Mouse (Mus musculus): Measurements from ENCODE around the gene Abhd13. TPM values are rescaled to one million over a fixed set of nuclear protein-coding genes. Genes with fewer than 3 reads are reported as not detected.

Gene Abhd13
- 12.2 and 12.7 TPM in 2 replicates for polyA plus RNA-seq (2015; fragmentation: Nextera tagmentation; extraction: Ambion mirVana)

DNA sequence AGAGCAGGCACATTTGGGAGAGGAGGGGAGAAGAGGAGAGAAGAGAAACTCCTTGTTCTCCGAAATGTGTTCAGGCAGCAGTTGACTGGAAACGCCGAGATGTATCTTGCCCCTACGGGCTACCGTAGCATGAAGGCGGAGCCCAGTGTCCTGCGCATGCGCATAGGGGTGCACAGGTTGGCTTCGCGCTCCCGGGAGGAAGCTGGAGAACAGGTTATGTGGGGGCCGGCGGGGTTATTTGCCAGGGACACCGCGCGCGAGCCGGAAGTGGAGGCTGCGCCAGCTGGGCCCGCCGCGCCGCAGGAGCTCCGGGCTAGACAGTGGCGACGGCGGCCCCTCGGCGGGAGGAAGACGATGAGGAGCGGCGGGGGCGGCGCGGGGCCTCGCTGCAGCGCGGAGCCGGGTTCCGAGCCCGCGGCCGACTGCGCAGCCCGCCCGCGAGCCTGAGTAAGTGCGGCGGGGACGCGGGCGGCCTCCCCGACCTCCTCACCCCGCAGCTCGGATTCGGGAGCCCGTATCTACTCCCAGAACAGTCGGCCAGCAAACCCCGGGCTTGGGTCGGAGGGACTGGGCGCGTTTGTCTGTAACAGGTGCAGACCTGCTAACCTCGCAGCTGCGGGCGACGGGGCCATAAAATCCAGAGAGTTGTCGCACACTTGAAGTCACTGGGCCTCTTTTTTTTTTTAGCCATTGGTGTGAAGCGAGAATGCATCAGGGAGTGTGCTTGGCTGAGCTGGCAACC lies at the start of gene Abhd13, which contains the start of gene Lig4:
TSS of gene Abhd13 (plus strand) at position 135 of the 742 bp plus-strand sequence.
TSS of gene Lig4 (minus strand) at position 114 of the 742 bp plus-strand sequence.
- peak within 1 kb of the TSS; percentile 91 for H3K9ac ChIP-seq (ENCODE audit: low read depth, low read length)
- peaks cover 5% of the 10 kb centered on the region for H3K36me3 ChIP-seq (ENCODE audit: control insufficient read depth, insufficient read depth, low read length)
- peak within 1 kb of the TSS; percentile 58 for H3K4me2 ChIP-seq (ENCODE audit: low read length)
- peak; percentile 59 for ATAC-seq
- peak within 1 kb of the TSS; percentile 67 for H3K4me3 ChIP-seq (ENCODE audit: low read depth, low read length)
- H3K4me1 ChIP-seq (ENCODE audit: control insufficient read depth, insufficient read depth, low read length): peaks cover 30% of the 10 kb centered on the region
- WGBS: under 1% methylated on average over 45 of the region's 68 CpGs
- H3K27me3 ChIP-seq (ENCODE audit: control insufficient read depth, insufficient read depth, low read depth, low read length): no peaks in the 10 kb centered on the region
- H3K27ac ChIP-seq (ENCODE audit: low read length): peak within 1 kb of the TSS; percentile 84
- no peaks in the 10 kb centered on the region for H3K9me3 ChIP-seq (replicated peaks; ENCODE audit: control insufficient read depth, low read length, poor library complexity, severe bottlenecking)

DNA sequence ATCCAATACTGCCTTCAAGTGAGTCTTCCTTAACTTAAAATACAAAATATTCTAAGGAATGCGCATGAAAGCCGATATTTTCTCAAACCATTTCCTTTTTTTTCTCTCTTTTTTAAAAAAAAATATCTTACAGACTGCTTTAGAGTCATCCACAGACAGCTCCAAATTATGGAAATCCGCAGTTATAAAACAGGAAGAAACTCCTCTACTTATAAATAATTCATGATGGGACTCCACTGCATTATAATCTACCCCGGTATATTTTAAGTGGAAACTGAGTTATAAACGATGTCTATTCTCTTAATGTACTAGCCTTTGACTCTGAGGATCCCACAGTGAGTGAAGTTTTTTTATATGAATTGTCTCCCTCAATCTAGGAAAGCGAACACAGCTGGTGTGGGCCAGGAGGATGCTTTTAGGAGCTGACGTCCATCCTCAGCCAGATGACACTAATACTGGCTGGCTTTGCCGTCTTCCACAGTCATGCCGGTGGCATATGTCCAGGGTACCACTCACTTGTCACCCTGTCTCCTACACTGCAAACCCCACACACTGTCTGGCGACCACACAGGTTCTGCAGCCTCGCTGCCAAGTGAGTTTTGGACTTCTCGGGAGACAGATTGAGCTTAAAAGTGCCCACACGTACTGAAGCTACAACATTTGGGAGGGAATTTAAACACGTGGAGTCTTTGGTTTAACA lies 47.6 kb upstream of the Abhd13 start:
- H3K4me1 ChIP-seq (ENCODE audit: control insufficient read depth, insufficient read depth, low read length): no peaks in the 10 kb centered on the region
- WGBS: 59% methylated on average over 14 of the region's 14 CpGs
- H3K9me3 ChIP-seq (replicated peaks; ENCODE audit: control insufficient read depth, low read length, poor library complexity, severe bottlenecking): no peaks in the 10 kb centered on the region
- H3K4me2 ChIP-seq (ENCODE audit: low read length): no peak overlapping the region
- H3K36me3 ChIP-seq (ENCODE audit: control insufficient read depth, insufficient read depth, low read length): no peaks in the 10 kb centered on the region
- no peaks in the 10 kb centered on the region for H3K27me3 ChIP-seq (ENCODE audit: control insufficient read depth, insufficient read depth, low read depth, low read length)
- H3K9ac ChIP-seq (ENCODE audit: low read depth, low read length): no peak overlapping the region
- ATAC-seq: peak; percentile 42; the same call in 1 of the 2 replicates
- no peak overlapping the region for H3K27ac ChIP-seq (ENCODE audit: low read length)
- no peak overlapping the region for H3K4me3 ChIP-seq (ENCODE audit: low read depth, low read length)

DNA sequence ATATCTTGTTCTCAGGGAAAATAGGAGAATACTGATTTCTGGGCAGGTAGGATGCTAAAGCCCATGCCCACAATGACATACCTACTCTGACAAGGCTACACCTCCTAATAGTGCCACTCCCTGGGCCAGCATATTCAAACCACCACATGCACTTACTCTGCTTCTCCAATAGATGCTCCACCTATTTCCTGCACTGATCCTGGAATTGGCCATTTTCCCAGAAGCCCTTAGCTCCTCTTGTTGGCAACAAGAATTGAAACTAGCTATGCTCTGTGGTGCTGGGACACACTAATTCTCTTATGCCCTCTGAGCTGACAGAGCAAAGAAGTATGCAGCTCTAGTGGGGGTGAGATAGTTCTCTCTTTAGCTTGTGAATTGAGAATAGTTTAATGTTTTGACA lies 44.8 kb upstream of the Abhd13 start:
- Histone ChIP-seq H3K27me3 (ENCODE audit: control insufficient read depth, insufficient read depth, low read depth, low read length) (no peaks in the 10 kb centered on the region), H3K9me3 (replicated peaks; ENCODE audit: control insufficient read depth, low read length, poor library complexity, severe bottlenecking) (no peaks in the 10 kb centered on the region)
- no peak for ATAC-seq

DNA sequence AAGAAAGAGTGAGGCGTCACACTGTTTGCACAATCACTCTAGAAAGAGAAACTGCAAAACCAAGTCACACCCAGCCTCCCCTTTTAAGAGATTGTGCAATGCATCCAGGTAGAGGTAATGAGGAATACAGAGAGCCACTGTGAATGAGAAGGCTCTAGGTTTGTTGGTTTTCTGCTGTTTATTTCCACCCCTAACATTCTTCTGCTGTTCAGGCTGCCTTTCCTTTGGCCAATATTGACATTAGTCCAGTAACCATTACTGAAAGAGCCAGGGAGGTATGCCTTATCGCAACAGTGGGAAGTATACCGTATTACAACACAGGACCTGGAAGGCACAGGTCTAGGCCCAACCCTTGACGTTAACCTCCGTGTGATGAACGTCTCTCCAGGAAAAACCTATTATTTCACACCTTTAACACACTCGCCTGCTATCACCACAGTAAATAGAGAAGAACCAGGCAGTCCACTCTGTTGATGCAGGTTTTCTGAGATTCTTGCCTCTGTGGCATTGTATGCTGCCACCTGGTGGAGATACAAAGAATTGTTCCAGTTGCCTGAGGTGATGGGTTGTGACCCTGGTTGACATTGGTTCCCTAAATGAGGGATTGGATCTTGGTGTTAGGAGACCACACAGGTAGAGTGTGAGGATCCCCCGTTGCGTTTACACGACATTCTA lies 42.5 kb upstream of the Abhd13 start:
- Histone ChIP-seq H3K36me3 (ENCODE audit: control insufficient read depth, insufficient read depth, low read length) (no peaks in the 10 kb centered on the region), H3K27me3 (ENCODE audit: control insufficient read depth, insufficient read depth, low read depth, low read length) (no peaks in the 10 kb centered on the region), H3K27ac (ENCODE audit: low read length) (no peak overlapping the region), H3K4me2 (ENCODE audit: low read length) (no peak overlapping the region), H3K4me1 (ENCODE audit: control insufficient read depth, insufficient read depth, low read length) (no peaks in the 10 kb centered on the region), H3K4me3 (ENCODE audit: low read depth, low read length) (no peak overlapping the region), H3K9me3 (replicated peaks; ENCODE audit: control insufficient read depth, low read length, poor library complexity, severe bottlenecking) (no peaks in the 10 kb centered on the region), H3K9ac (ENCODE audit: low read depth, low read length) (no peak overlapping the region)
- peak; percentile 56 for ATAC-seq
- WGBS: 35% methylated on average over 10 of the region's 10 CpGs

More for the DNA sequence above, 44.8 kb upstream of the Abhd13 start:
- Histone ChIP-seq H3K27ac (ENCODE audit: low read length) (no peak overlapping the region), H3K4me1 (ENCODE audit: control insufficient read depth, insufficient read depth, low read length) (no peaks in the 10 kb centered on the region), H3K9ac (ENCODE audit: low read depth, low read length) (no peak overlapping the region), H3K36me3 (ENCODE audit: control insufficient read depth, insufficient read depth, low read length) (no peaks in the 10 kb centered on the region), H3K4me3 (ENCODE audit: low read depth, low read length) (no peak overlapping the region), H3K4me2 (ENCODE audit: low read length) (no peak overlapping the region)

DNA sequence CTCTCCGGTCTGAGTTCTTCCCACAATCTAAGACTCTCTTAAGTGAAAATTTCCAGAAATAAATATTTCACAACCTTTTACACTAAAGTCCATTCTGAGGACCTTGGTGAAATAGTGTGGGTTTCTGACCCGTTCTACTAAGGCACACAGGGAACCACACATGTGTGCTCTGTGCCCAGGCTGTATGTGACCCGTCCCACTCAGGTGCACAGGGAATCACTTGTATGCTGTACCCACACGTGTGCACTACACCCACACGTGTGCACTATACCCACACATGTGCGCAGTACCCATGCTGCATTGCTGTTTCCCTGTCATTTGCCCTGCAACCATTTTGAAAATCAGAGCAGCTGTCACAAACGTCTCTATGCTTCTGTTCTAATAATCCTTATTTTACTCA lies 41.9 kb upstream of the Abhd13 start:
- Histone ChIP-seq H3K4me1 (ENCODE audit: control insufficient read depth, insufficient read depth, low read length) (no peaks in the 10 kb centered on the region), H3K4me2 (ENCODE audit: low read length) (no peak overlapping the region), H3K9ac (ENCODE audit: low read depth, low read length) (no peak overlapping the region), H3K27ac (ENCODE audit: low read length) (no peak overlapping the region), H3K27me3 (ENCODE audit: control insufficient read depth, insufficient read depth, low read depth, low read length) (no peaks in the 10 kb centered on the region), H3K4me3 (ENCODE audit: low read depth, low read length) (no peak overlapping the region), H3K9me3 (replicated peaks; ENCODE audit: control insufficient read depth, low read length, poor library complexity, severe bottlenecking) (no peaks in the 10 kb centered on the region), H3K36me3 (ENCODE audit: control insufficient read depth, insufficient read depth, low read length) (no peaks in the 10 kb centered on the region)
- ATAC-seq: peak; percentile 64; the same call in 1 of the 2 replicates
- WGBS: 71% methylated on average over 7 of the region's 7 CpGs

DNA sequence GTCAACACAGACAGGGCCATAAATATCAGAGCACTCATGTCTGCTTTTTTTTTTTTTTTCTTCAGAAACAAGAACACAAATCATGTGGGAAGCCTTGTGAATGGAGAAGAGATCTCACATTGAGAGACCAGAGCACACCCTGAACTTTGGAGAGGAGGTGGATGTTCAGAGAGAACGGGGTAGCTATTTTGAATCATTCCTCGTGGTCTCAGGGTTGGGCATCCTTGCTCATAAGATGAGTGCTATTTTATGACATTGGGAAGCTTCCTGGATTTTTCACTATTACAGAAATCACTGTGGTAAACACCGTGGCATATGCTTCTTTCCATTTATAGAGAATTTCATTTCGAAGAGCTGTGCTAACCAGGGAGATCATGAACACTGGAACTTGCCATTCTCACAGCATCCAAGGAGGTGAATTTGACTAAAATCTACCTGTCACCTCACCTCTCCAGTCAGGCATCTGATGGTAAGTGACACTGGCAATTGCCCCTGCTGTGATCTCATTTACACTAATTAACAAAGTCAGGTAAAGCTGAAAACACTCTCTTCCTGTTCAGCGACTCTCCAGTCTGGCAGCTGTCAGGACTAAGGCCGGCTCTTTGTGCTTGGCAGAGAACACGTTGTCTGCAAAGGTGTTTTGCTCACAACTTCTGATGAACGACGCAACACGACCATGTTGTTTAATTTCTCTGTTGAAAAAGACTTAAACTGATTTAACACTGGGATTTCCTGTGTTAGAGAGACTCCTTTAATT lies 28.2 kb upstream of the Abhd13 start:
- Histone ChIP-seq H3K27me3 (ENCODE audit: control insufficient read depth, insufficient read depth, low read depth, low read length) (no peaks in the 10 kb centered on the region), H3K27ac (ENCODE audit: low read length) (no peak overlapping the region), H3K36me3 (ENCODE audit: control insufficient read depth, insufficient read depth, low read length) (no peaks in the 10 kb centered on the region), H3K9me3 (replicated peaks; ENCODE audit: control insufficient read depth, low read length, poor library complexity, severe bottlenecking) (no peaks in the 10 kb centered on the region), H3K9ac (ENCODE audit: low read depth, low read length) (no peak overlapping the region), H3K4me3 (ENCODE audit: low read depth, low read length) (no peak overlapping the region), H3K4me2 (ENCODE audit: low read length) (no peak overlapping the region), H3K4me1 (ENCODE audit: control insufficient read depth, insufficient read depth, low read length) (no peaks in the 10 kb centered on the region)
- ATAC-seq: no peak
- WGBS: 73% methylated on average over 10 of the region's 10 CpGs

DNA sequence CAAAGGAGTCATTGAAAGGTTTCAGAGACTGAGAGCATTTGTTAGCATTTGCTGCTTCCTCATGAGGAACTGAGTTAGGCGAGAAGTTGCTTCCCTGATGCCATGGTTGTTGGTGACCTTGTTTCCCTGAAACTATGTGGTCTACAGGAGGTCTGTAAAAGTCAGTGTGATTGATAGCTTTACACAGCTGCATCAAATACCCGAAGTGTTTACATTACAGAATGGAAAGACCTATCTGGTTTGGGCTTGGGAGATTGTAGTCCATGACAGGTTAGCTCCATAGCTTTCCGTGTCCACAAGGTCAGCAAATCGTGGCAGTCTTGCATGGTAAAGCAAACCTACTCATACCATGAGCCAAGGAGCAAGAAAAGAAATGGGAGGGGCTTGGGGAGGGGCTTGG lies 19.2 kb upstream of the Abhd13 start:
- Histone ChIP-seq H3K4me1 (ENCODE audit: control insufficient read depth, insufficient read depth, low read length) (no peaks in the 10 kb centered on the region), H3K4me3 (ENCODE audit: low read depth, low read length) (no peak overlapping the region), H3K9ac (ENCODE audit: low read depth, low read length) (no peak overlapping the region), H3K4me2 (ENCODE audit: low read length) (no peak overlapping the region), H3K36me3 (ENCODE audit: control insufficient read depth, insufficient read depth, low read length) (no peaks in the 10 kb centered on the region), H3K9me3 (replicated peaks; ENCODE audit: control insufficient read depth, low read length, poor library complexity, severe bottlenecking) (no peaks in the 10 kb centered on the region), H3K27me3 (ENCODE audit: control insufficient read depth, insufficient read depth, low read depth, low read length) (no peaks in the 10 kb centered on the region), H3K27ac (ENCODE audit: low read length) (no peak overlapping the region)
- ATAC-seq: no peak
- WGBS: 76% methylated on average over 4 of the region's 4 CpGs

DNA sequence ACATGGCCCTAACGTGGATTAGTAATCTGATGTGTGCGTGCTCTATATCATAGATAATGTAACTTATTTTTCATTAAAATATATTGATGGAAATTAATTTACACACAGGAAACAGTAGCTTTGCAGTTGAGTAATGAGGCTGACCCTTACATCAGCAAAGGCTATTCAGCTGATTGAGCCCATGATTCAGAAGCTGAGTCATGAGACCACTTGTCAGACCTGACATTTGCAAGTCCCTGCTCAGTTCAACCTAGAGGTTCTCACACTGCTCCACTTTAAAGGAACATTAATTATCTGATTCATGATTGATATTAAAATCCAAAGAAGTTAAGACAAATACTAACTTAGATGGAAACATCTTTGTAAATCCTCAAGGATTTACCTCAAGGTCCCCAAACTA lies 17.6 kb upstream of the Abhd13 start:
- Histone ChIP-seq H3K9me3 (replicated peaks; ENCODE audit: control insufficient read depth, low read length, poor library complexity, severe bottlenecking) (no peaks in the 10 kb centered on the region), H3K4me1 (ENCODE audit: control insufficient read depth, insufficient read depth, low read length) (no peaks in the 10 kb centered on the region), H3K27me3 (ENCODE audit: control insufficient read depth, insufficient read depth, low read depth, low read length) (no peaks in the 10 kb centered on the region), H3K4me2 (ENCODE audit: low read length) (no peak overlapping the region), H3K4me3 (ENCODE audit: low read depth, low read length) (no peak overlapping the region), H3K27ac (ENCODE audit: low read length) (no peak overlapping the region), H3K36me3 (ENCODE audit: control insufficient read depth, insufficient read depth, low read length) (no peaks in the 10 kb centered on the region), H3K9ac (ENCODE audit: low read depth, low read length) (no peak overlapping the region)
- 94% methylated on average over 2 of the region's 2 CpGs for WGBS
- ATAC-seq: no peak

All from midbrain, embryonic 16.5 days (tissue).